ENCODE assay signal across 8 mouse cellular contexts in the genomic region with DNA sequence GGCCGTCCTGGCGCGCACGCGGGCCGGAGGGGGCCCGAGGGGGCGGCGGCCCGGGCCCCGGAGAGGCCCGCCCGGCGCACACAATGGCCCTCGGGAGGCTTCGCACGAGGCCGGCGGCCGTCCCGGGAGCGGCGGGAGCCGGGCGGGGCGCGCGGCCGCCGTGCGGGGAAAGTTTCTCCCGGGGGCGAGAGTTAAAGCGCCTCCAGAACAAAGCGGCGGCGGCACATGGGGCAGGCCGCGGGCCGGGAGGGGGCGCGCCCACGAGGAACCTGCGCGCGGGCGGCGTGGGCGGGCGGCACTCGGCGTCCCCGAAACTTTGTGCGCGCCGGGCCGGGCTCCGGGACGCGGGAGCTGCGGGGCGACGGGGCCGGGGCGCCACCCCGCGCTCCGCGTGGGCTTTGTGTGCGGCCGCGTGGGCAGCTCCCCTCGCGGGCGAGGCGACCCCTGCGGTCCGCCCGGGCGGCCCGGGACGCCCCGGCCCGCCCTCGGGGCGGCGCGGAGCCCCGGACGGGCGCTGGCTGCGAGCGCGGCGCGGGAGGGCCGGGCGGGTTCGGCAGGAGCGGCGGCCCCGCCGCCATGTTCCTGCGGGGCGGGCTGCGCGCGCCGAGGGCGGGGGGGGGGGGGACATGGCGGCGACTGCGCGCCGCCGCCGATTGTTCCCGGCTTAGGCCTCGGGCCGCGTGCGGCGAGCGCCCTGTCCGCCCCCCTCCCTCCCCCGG. TPM values are rescaled to one million over a fixed set of nuclear protein-coding genes. Genes with fewer than 3 reads are reported as not detected.
DNase-seq lines count a peak whose midpoint lies in the region; ATAC-seq and TF ChIP-seq lines count a peak whose summit lies in the region.

No protein-coding gene starts in this region.

- H3K27ac ChIP-seq in embryonic facial prominence, embryonic 13.5 days = peak overlapping the region; percentile 92

- H3K27me3 ChIP-seq in Patski = peaks cover 32% of the 10 kb centered on the region
- H3K27me3 ChIP-seq in embryonic facial prominence, embryonic 13.5 days = no peaks in the 10 kb centered on the region
- H3K27me3 ChIP-seq in megakaryocyte, embryonic 14.5 days (replicated peaks) = no peaks in the 10 kb centered on the region

- peak overlapping the region; percentile 99 for H3K9ac ChIP-seq in embryonic facial prominence, embryonic 13.5 days

- CTCF ChIA-PET in Patski (lab: Charles Lee) = no interaction called here

- peak overlapping the region; percentile 86 for H3K4me3 ChIP-seq in embryonic facial prominence, embryonic 13.5 days
- peak overlapping the region; percentile 96 for H3K4me3 ChIP-seq in megakaryocyte, embryonic 14.5 days (replicated peaks)

- no peak for DNase-seq in cerebellum, adult 9-10 months
- DNase-seq in Patski (ENCODE audit: low read depth, low spot score) = no peak
- peak; percentile 32 to 48 for DNase-seq in heart, postnatal 10 days
- peak; percentile 3 to 10 for DNase-seq in layer of hippocampus, postnatal 36 days
- DNase-seq in spleen, postnatal 14 days (ENCODE audit: low spot score in 2 of 2) = peak; percentile 19 to 41

- peak; percentile 12; the same call in 1 of the 2 replicates for ATAC-seq in cerebellum, adult (ENCODE audit: insufficient number of reproducible peaks, low FRiP score, low TSS enrichment)
- ATAC-seq in Patski = peak; percentile 52
- ATAC-seq in embryonic facial prominence, embryonic 13.5 days (ENCODE audit: insufficient number of reproducible peaks, insufficient read depth, low FRiP score, low TSS enrichment, low read depth) = peak; percentile 28

- H3K4me1 ChIP-seq in embryonic facial prominence, embryonic 13.5 days = peaks cover 19% of the 10 kb centered on the region
- peaks cover 42% of the 10 kb centered on the region for H3K4me1 ChIP-seq in megakaryocyte, embryonic 14.5 days

- POLR2A ChIA-PET in Patski (lab: Charles Lee) = no interaction called here

- H3K36me3 ChIP-seq in embryonic facial prominence, embryonic 13.5 days = peaks cover 30% of the 10 kb centered on the region
- peaks cover 32% of the 10 kb centered on the region for H3K36me3 ChIP-seq in megakaryocyte, embryonic 14.5 days (replicated peaks; ENCODE audit: low read length)

- in situ Hi-C loops in Patski (cut with MboI; ENCODE audit: low pct_unique_long_range_greater_than_20kb) = no loop called here

- WGBS in embryonic facial prominence, embryonic 13.5 days = under 1% methylated on average over 62 of the region's 126 CpGs

- no peaks in the 10 kb centered on the region for H3K9me3 ChIP-seq in embryonic facial prominence, embryonic 13.5 days
- H3K9me3 ChIP-seq in megakaryocyte, embryonic 14.5 days = no peaks in the 10 kb centered on the region

- peak overlapping the region; percentile 86 for H3K4me2 ChIP-seq in embryonic facial prominence, embryonic 13.5 days

- intact Hi-C loops in heart, postnatal 10 days (cut with DNase I) = loop anchor here (2.0 to 10.0 kb wide), 2 partner anchors 93 to 187 kb away; no protein-coding TSS in a partner anchor

- peak; percentile 12 for TF ChIP-seq CTCF in Patski (IDR thresholded peaks at IDR 0.05)

RNA-seq across cellular contexts. Expression of gene Gpc5, which starts 50.5 kb away (rescaled TPM):
- polyA plus RNA-seq in Patski (2021) = 1.2 TPM
- polyA plus RNA-seq in embryonic facial prominence, embryonic 13.5 days (2015; fragmentation: Nextera tagmentation; extraction: Ambion mirVana) = 1.2 and 1.5 TPM in 2 replicates
- total RNA-seq in heart, postnatal 10 days (2021) = not detected
- total RNA-seq in layer of hippocampus, postnatal 36 days (2021) = 10 to 100 TPM; 37.8 to 38.6 TPM
- polyA plus RNA-seq in megakaryocyte, embryonic 14.5 days (2012; ENCODE audit: insufficient read depth, low replicate concordance) = not detected in 2 replicates

Comparison
In these comparisons a context has a peak if more than half of its experiments do, and no peak if none do; other contexts are left out.
1. DNase-seq: peak in heart, postnatal 10 days (2 of 2), layer of hippocampus, postnatal 36 days (2 of 2) and spleen, postnatal 14 days (2 of 2); none in cerebellum, adult 9-10 months (single experiment) and Patski (single experiment).
2. Peak in every context shown above with its lines, with median percentiles within 50 percentile points of each other: ATAC-seq.